Mouse (Mus musculus) right cerebral cortex, postnatal 36 days (tissue): ENCODE data around the gene Pacsin1.
"Not testable (repeated sequence)": the region's sequence is repeated elsewhere in the genome, so short reads cannot be mapped to it uniquely, and the experiment has no call there.

ENCODE experiments used
- DNase-seq, 2 experiments: peaks; one replicate each; pipeline ENCODE4 v3.0.0; 2022; ENCODE audit warnings: low spot score in 2 of 2, mixed read lengths in 1 of 2

Pacsin1 gene

DNA sequence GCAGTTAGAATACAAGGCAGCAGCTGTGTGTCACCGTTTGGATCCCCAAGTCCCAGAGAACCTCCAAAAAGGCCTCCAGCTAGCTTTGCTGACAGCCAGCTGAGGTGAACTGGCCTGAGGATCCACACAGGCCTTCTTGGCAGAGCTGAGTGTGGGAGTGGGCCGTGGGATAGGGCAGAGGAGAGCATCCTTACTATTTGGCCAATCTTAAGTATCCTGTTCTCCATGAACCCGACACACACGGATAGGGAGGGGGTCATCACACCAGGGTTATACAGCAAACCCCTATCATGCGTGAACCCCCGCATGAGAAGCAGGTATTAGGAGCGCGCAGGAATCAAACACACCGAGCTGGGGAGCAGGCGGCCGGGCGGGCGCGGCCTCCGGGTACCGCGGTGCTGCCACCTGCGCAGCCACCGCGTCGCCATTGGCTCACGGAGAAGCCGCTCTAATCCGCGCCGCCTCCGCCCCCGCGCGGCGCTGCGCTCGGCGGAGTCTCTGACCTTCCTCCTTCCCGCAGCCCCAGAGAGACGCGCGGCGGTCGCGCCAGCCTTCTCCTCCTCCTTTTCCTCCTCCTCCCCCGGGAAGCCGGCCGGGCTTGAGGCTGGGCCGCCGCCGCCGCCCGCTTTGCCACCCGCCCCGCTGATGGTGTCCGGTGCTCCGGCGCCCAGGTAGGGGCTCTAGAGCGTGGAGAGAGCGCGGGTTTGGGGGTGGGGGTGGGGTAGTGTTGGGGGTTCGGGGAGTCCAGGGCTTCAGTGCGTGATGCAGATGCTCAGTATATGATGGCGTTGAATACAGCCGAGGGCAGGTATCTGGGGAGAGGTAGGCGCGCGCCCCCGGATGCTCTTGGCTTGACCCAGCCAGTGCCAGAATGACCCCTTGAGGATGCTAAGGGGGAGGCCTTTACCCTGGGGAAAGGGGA is at the start of gene Pacsin1:
Gene Pacsin1, plus strand, starts transcription at position 421 of the 922 bp plus-strand sequence.
- DNase-seq = peak; percentile 75 to 77

DNA sequence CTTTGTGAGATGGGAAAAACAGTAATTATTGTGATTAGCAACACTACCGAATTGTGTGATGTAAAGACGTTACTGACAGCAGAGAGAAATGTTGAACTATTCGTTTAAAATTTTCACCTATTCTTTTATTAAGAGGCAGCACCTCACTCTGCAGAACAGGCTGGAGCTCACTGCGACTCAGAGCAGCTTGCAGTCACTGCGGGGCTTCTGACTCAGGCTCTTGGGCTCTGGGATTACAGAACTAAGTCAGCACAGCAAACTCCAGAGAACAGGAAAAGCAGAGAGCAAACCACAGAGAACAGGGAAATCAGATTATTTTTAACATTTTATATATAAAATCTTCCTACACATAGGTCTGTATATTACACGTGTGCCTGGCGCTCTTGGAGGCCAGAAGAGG is 45.7 kb upstream of the Pacsin1 start:
- no peak for DNase-seq

DNA sequence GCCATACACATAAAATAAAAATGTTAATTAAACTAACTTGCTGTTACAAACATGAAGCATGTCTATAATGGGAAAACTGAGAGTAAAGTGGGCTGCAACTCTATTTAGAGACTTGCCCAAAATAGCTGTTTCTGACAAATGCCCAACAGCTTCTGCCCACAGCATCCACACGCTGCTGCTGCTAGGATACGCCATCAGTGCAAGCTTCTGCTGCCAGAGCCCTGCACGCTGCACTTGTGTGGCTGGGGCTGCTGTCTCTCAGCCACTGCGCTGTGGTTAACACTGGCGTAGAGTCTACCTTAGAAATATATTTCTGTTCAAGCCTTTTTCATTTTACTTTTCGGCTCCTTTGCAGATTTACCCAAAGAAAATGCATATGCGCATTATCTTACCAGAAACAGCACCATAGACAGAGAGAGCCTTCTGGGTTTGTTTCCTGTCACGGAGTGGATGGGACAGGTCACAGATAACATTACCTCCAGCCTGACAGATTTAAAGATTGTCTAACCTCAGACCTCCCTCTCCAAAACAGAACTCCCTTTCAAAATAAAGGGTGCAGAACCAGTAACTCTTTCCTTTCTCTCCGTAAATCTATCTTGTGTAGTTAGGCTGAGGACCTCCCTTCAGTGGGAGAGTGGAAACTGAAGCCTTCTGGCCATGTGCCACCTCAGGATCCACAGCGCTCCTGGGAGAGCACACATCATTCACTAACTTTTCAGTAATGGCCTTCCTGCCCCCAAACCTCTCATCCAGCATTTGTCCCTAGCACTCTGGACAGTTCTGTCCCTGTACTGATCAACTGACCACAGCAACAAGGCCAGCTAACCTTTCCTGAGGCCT is 44.4 kb upstream of the Pacsin1 start:
- peak; percentile 78 to 90 for DNase-seq

DNA sequence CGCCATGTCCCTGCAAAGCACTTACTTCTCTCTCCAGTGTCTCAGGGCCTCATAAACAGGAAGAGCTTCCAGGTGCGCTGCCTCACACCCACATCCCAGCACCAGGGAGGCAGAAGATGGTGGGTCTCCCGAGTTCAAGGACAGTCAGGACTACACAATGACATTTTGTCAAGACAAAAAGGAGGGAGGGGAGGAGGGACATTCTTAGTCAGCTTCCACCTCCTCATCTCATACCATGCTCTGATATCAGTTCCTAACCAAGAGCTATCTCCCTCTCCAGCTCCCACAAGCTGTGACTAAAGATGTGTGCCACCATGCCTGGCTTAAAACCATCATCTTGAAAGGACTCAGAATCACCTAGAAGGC is 43.8 kb upstream of the Pacsin1 start:
- DNase-seq = no peak

DNA sequence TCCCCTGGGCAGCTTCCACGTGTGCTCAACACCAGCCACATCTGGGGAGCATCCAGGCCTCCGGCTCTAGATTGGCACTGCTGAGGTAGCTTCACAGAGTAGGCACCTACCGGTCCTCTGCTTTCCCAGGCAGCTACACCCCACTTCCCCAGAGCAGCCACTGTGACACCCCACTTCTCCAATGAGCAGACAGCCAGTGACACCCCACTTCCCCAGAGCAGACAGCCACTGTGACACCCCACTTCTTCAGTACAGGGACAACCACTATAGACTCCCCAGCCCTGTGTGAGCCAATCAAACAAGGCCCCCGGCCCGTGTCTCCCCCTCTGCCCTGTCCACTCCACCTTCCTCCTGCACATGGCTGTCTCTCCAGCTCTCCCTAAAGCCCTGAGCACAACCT is 43.3 kb upstream of the Pacsin1 start:
- no peak for DNase-seq

DNA sequence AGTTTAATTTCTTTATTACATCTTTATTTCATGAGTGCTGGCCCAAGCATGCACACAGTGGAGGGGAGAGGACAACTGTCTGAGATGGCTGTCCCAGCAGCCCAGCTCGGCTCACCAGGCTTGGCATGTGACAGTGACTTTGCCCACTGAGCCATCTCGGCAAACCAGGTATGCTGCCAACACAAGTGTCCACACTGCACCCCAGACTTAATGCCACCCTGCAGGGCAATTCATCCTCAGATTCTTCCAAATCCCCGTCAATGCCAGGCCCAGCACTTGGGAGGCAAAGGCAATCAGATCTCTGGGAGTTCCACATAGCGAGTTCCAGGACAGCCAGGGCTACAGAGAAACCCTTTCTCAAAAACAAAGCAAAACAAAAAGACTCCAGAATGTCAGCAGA is 42.3 kb upstream of the Pacsin1 start:
- DNase-seq = no peak

DNA sequence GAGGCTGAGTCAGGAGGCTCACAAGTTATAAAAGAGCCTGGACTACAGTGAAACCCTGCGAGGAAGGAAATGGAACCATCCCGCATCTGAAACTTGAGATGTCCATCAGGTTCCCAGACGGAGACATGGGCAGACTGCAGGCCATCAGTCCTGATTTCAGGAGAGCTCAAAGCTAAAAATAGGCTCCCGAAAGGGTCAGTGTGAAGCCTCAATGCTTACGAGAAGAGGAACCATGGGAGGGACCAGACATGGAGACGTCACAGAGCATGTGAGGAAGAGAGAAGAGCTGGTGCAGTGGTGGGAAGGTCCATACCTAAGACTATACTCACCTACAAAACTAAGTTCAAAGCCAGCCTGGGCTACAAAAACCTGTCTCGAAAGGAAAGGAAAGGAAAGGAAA is 39.9 kb upstream of the Pacsin1 start:
- DNase-seq = no peak

DNA sequence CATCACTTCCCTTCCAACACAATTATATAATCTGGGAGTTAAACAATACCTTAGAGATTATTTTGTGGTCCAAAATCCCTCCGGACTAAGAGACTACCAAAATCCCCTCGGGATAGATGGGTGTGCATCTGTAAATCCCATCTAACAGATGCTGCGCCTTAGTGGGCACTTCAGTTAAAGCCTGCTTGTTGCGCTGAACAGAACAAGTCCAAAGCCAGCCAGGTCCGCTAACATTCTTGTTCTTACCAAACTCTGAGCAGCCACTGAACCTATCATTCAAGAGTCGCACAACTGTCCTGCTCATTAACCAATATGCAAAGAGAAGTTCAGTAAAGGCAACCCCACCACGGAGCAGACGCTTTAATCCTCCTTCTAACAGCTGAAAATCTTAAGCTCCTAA is 34.1 kb upstream of the Pacsin1 start:
- DNase-seq = no peak

DNA sequence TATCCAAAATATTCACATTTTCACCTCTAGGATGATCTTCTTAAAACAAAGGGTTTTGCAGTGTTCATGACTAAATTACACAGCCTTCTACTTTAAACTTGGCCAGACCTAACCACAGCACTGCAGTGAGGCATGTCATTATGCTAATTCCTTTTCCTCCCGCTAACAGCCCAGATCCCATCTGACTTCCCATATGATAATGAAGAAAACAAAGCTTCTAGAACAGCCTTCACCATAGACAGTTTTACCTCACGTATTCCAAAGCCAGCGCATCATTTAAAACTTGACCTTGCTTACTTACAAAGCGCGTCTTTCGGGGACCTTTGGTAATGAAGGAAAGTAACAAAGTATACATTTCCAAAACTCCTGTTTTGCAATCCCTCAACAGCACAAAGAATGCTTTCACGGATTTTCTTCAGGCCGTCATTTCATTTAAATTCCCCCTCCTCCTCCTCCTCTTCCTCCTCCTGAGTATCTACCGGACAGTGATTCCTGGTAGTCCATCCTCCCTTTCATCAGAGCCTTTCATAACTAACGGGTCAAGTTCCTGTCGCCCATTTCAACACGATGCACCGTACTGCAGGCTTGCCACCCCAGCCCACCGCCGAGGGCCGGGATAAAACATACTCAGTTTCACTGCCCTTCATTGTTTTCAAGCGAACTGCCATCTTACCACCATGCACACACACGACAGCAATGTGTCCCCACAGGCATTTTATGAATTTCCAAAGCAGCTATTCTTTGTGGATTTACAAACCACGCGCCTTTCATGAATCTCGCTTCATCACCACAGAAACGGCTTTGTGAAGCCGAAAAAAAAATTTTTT is 33.4 kb upstream of the Pacsin1 start:
- no peak for DNase-seq

DNA sequence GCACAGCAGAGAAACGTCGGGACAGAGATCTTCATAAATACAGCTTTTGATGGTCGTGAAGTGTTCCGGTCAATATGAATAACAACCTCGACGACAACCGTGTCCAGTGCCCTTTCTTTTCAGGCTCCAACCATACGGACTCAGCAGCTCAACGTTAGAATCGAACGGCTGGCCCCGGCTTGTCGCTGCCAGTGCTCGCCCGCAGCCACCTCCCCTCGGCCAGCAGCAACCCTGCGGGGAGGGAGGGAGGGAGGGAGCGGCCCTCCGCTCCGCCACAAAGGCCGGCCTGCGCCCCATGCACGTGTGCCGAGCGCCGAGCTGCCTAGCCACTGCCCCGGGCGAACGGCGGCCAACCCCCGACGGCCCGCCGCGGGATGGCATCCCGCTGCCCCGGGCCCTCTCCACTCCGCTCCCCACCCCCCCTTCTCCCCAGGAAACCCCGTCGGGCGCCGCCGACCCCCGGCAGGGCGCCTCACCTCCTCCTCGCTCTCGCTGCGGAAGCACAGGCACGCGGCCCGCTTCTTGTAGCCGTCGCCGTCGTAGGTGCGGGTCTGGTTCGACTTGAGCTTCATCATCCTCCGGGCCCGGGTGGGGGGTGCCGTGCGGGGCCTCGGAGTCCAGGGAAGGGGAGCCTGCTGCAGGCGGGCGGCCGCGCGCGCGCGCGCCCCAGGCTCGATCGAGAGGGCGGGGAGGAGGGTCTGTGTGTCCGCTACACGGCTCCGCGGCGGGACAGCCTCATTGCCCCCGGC is 32.5 kb upstream of the Pacsin1 start:
- no peak for DNase-seq

DNA sequence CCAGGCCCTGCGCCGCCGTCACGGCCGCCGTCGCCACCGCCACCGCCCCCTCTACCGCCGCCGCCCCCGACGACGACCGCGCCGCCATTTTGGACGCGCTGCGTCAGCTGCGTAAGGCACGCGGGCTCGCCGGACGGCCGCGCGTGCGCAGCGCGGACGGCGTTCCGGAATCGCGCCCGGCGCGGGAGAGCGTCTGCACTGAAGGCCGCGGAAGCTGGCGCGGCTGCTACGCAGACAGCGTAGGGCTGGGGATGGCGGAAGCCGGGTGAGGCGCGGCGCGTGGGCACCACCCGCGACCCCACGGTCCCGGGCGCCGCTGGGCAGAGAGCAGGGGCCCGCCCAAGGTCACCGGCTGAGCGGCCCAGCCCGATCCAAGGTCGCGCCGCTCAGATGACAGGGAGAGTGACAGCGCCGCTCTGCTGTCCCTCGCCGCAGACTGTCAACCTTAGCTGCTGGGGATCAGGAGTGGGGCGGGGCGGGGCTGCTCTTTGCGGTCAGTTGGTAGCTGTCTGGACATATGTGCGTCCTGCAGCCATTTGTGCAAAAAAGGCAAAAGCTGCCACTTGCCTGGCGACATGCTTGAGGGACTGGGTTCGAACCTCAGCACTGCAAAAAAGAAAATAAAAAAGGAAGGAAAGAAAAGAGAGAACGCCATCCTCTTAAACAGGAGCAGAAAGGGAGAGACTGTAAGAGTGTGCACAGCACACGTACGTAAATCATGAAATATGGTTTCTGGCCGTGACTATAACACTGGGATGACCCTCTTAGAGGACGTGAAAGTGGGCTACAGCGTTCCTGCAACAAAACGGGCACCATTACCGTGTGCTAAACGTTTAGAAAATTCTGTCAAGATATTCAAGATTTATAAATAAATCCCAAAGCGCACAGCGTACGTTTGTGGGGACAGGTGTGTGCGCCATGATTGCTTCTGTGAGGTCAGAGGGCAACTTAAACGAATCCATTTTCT is 31.7 kb upstream of the Pacsin1 start, which contains the start of gene Nudt3:
Gene Nudt3, minus strand, starts transcription at position 136 of the 967 bp plus-strand sequence.
- DNase-seq = peak; percentile 82 to 83

DNA sequence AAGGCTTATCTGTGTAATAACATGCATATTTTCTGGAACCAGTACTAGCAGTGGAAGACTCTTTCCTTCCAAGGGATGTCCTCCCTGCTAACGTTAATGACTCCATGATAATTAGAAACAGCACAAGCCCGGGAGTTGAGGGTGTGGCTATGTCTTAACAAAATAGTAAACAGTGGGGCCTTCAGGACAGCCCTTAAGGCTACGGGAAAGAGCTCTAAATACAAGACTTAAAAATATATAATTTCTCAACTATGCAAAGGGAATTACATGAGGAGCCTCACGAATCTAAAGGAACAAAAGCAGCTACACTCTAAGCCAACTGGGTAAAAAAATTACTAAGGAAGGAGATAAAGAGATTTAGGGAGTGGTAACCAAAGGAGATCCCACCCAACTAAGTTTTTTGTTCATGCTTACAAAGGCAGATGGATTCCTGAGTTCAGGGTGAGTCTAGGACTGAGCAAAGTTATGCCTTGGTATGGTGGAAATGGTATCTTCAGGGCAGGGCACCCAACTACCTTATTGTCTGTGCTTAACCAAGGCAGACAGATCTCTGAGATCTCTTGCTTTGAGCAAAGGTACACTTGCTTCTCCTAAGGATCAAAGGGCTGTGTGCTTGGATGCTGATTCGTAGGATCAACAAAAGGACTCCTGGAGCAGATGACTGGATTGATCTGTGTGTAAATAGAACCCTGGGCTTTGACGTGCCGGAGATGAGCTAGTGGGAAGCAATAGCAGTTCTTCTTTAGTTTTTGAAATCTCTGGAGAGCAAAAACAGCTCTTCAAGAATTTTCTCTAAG is 29.7 kb upstream of the Pacsin1 start:
- DNase-seq = no peak

DNA sequence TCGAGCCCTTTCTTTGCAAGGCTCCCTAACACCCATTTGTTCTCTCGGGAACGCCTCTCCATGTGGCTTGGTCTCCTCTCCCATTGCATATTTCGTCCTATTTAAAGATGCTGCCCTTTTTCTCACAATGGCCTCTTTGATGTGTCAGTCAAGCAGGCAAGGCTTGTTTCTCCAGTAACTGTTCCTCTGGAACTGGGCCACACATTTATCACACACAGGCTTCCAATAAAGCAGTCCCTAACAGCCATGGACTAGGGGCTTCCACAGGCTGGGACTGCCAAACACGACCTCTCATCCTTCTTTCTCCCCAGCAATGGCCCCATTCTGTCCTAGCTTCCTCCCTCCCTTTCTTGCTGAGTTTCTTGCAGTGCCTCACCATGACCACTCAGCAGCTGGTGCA is 28.6 kb upstream of the Pacsin1 start:
- DNase-seq = no peak

DNA sequence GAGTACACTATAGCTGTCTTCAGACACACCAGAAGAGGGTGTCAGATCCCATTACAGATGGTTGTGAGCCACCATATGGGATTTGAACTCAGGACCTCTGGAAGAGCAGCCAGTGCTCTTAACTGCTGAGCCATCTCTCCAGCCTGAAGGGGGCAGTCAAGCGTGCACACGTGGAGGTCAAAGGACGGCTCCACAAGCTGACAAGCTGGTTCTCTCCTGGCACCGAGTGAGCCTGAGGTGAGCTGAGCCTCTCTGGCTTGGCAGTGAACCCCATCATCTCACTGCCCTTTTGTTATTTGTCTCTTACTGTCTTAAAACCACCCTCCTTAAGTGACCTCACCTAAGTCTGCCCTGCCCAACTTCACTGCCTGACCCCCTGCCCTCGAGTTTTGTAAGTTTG is 27.9 kb upstream of the Pacsin1 start:
- no peak for DNase-seq

DNA sequence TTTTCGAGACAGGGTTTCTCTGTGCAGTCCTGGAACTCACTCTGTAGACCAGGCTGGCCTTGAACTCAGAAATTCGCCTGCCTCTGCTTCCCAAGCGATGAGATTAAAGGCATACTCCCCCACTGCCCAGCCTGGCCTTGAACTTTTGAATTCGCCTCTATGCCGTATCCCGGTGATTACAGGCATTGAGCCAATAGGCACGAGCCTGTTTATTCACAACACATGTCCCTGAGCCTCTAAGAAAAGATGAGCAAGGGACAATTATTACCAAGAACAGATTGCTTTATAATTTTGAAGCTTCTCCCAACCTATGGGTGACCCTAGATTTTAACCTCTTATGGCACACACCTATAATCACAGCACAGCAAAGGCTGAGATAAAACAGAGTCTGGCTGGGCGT is 26.9 kb upstream of the Pacsin1 start:
- no peak for DNase-seq

DNA sequence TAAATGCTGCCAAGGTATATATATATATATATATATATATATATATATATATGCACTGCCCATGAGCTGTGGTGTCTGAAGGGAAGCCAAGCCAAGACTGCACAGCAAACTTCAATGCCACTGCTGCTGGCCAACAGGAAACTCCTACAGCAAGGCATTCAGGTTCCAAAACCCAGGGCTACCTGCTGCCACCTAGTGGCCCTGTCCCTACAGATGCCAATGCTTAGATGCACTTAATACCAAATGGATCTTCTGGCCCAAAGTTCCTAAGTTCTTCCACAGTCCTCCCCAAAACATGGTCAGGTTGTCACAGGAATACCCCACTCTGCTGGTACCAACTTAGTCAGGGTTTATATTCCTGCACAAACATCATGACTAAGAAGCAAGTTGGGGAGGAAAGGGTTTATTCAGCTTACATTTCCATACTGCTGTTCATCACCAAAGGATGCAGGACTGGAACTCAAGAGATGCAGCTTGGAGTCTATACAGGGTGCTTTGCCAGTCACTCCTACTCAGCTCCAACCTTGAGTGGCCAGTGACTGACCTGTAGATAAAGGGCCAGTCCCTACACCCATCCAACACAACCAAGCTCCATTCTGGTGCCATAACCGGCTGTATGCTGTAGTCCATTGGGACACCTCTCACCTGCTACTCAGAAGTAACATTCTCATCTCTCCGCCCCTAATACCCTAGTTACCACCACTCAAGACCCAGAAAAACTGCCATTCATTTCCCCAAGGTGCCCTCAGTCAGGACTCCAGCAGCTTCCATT is 25.9 kb upstream of the Pacsin1 start:
- peak; percentile 77 to 78 for DNase-seq

DNA sequence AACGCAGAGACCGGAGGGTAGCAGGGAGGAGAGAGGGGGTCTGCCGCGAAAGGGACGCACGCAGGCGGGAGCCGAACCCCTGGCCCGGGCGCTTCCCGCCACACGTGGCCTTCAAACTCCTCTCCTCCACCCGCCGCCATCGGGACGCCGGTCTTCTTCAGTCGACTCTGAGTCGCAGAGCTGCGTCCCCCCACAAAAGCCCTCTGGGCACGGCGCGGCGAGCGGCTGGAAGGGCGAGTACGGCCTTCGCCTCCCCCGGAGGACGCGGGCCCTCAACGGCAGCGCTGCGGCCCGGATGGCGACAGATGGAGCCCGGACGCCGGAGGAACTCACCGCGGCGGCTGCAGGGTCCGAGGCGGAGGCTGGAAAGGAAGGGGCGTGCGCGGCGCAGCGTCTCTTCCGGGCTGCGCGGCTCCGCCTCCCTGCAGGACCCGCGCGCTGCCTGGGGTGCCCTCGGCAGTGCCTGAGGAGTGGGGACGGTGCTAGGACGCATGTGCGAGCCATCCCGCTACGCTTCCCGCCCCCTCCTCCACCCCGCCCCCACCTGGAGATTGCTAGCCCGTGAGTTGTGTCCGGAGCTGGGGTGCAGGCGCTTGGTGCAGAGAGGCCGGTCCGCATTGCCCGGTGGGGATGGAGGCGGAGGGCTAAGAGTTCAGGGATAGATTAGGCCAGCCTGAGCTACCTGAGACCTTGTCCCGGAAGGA is 20.3 kb upstream of the Pacsin1 start, which contains the start of gene RPS10-NUDT3:
Gene RPS10-NUDT3, minus strand, starts transcription at position 352 of the 704 bp plus-strand sequence.
- peak; percentile 79 to 88 for DNase-seq

DNA sequence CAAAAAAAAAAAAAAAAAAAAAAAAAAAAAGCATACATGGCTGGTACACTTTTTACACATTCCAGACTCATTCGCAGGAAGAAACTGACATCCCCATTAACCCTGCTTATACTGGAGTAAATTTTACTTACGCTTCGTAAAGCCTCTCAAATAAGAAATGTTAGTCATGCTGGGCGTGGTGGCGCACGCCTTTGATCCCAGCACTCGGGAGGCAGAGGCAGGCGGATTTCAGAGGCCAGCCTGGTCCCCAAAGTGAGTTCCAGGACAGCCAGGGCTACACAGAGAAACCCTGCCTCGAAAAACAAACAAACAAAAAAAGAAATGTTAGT is 19.8 kb upstream of the Pacsin1 start:
- not testable (repeated sequence) for DNase-seq
